Mouse (Mus musculus): ENCODE results near the gene Hmgb3.

Gene Hmgb3

GRCm38 (mm10) chrX:71575550-71575949, 19.8 kb downstream of the Hmgb3 start:
- in situ Hi-C loops (cut with MboI, MseI) = no loop called here

DNA sequence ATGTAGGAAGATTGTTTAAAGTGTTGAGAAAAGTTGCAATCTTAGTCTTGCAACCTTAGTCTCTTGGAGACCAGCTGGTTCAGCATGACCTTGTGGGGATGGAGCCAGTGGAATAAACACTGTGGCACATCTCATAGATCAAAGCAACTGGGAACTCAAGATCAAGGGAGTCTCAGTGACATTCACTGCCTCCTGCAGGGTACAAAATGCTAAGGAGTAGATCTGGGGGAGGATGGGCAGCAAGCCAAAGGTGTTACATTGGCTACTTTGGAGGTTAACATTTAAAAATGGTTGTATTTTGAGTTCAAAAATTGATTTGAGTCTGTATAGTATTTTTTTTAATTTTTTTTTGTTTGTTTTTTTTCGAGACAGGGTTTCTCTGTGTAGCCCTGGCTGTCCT, 33.5 kb downstream of the Hmgb3 start:
- in situ Hi-C loops (cut with MboI, MseI) = no loop called here

DNA sequence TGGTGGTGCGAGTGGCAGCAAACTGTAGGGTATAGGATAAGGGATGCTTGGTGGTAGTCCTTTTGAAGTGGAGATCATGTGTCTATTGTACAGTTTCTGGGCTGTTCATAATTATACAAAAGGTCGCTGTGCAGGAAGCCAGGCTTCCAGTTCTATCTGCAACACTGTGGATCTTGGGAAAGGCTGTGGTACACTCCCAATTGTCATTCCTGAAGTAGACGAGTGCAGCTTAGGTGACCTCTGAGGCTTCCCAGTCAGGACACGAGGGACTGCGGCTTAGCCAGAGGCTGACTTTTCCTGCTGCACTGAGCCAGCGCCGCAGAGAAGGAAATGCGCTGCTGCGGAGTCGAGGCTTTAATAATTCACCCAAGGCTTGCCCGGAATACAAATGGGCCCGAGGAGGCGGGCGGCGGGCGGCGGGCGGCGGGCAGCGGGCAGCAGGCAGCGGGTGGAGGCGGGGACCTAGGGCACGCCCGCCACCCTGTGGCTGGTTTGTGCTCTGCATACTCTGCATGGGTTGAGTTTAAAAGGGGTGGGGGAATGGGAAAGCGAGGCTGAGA, 45.4 kb downstream of the Hmgb3 start:
- in situ Hi-C loops (cut with MboI, MseI) = no loop called here
